Mouse (Mus musculus) brain, adult 2 months (tissue): ENCODE results near the gene Vmn1r221.
A peak's percentile ranks its signal among the peaks of the same experiment; 100 is the strongest.
"Not testable (repeated sequence)": the region's sequence is repeated elsewhere in the genome, so short reads cannot be mapped to it uniquely, and the experiment has no call there.

Experiments used
- DNase-seq: peaks from one replicate; pipeline ENCODE4 v3.0.0; 2011; ENCODE audit warnings: low read depth, low spot score

Vmn1r221 gene

GRCm38 (mm10) chr13:23213827-23214226 lies at the start of gene Vmn1r221:
Gene Vmn1r221 (plus strand): TSS chr13:23214127.
- DNase-seq, result not testable (repeated sequence)

- DNase-seq, result not testable (repeated sequence)
Observed at GRCm38 (mm10) chr13:23166471-23166870, 47.5 kb upstream of the Vmn1r221 start.

DNA sequence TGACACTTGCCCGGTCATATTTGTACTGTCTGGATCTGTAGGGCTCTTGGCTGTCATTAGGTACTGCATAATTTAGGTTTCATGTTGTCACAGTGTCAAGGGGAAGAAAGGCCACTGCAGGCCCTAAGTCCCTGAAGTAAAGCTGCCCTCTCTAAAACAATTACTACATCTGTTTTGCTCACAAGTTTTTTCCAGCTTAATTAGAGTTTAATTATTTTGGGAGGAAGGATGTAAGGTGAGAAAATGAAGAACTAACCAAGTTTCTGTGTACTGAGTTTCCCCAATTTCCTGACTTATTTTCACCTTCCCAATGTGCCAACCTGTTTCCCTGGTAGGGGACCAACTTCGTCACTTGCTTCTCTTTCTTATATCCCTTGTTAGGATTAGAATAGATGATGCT lies 26.1 kb upstream of the Vmn1r221 start, which contains the start of gene Vmn1r220:
Gene Vmn1r220, minus strand, starts transcription at position 101 of the 400 bp plus-strand sequence.
- no peak for DNase-seq

GRCm38 (mm10) chr13:23203885-23204284 lies 10.0 kb upstream of the Vmn1r221 start:
- not testable (repeated sequence) for DNase-seq

- DNase-seq, result not testable (repeated sequence)
Observed at GRCm38 (mm10) chr13:23235847-23236246, 21.9 kb downstream of the Vmn1r221 start, which contains the start of gene Vmn1r222. Gene Vmn1r222 (minus strand): TSS chr13:23235947.

GRCm38 (mm10) chr13:23246834-23247233 lies 32.9 kb downstream of the Vmn1r221 start, which contains the start of gene Vmn1r223:
Gene Vmn1r223 (plus strand): TSS chr13:23247134.
- DNase-seq, result not testable (repeated sequence)

- DNase-seq, result peak; percentile 42
Observed at GRCm38 (mm10) chr13:23258546-23259048, 44.7 kb downstream of the Vmn1r221 start.

GRCm38 (mm10) chr13:23268606-23269005 lies 54.7 kb downstream of the Vmn1r221 start:
- DNase-seq, result not testable (repeated sequence)

- DNase-seq, result peak; percentile 68
Observed at GRCm38 (mm10) chr13:23269127-23269526, 55.2 kb downstream of the Vmn1r221 start.

GRCm38 (mm10) chr13:23269681-23270080 lies 55.8 kb downstream of the Vmn1r221 start:
- no peak for DNase-seq

- peak; percentile 79 for DNase-seq
Observed at GRCm38 (mm10) chr13:23270321-23271101, 56.6 kb downstream of the Vmn1r221 start.
